Mouse (Mus musculus) brain, adult 2 months (tissue): ENCODE measurements around the gene Aqp9.
"Not testable (repeated sequence)": the region's sequence is repeated elsewhere in the genome, so short reads cannot be mapped to it uniquely, and the experiment has no call there.

ENCODE experiments used
- DNase-seq: peaks from one replicate; pipeline ENCODE4 v3.0.0; 2011; ENCODE audit warnings: low read depth, low spot score

Aqp9 gene

DNA sequence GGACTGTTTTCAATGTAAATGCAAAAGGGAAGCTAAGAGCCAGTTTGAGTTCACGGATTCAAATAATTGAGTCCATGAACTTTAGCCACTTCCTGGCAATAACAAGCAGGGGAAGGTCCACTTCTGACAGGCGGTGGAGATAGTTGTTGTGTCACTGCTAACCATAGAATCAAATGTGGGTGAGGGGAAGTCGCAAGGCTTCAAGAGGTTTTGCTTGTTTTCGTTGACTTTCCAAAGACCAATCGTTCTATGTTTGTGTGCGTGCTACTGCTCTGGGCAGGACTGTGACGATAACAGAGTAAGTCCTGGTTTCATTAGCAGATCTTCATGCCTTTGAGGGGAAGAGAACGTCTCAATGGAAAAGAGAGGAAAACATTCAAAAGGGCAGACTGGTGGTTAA lies 28.3 kb downstream of the Aqp9 start:
- DNase-seq: no peak

DNA sequence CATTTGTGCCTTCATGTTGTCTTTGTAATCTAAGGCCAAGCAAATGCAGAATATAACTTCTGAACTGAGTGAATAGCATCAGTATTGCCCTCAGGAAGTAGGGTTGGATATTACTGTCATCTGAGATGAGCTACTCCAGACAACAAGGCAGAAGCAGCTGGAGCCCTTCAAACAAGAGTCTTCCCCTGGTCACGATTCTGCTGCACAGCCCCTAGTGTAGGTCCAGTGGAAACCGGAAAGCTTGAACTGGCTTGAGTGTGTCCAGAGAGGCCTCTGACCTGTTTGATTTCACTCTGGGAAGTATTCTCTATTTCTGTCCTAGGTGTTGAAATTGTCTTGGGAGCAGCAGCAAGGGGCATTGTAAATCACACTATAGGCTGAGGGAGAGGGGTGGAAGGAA lies 29.5 kb downstream of the Aqp9 start:
- DNase-seq: no peak

DNA sequence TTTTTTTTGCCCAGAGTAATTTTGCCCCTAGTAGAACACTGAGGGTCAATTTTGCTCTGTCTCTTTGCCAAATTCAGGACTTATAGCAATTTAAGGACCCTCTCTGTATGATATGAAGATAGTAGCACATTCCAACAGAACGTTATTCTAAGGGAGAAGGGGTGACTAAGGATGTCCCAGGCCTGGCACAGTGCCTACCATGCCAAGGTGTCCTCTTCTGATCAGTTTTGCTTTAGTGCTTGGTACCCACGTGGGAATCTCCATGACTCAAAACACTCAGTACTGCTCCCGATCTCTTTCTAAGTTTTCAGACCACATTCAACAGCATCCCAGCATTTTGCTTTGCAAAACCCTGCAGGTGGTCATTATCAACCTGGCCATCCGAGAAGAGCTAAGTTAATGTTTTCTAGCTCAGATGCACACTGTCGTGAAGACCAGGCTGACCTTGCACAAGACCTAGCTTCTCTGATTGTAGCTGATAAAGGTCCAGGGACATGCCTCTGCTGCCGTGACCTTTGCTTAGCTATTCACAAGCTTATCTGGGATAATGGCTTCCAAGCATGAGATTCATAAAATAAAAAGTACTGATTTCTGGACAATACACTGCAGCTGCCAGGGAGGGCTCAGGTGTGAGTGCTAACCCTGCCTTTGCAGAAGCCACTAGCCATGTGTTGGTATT lies 31.1 kb downstream of the Aqp9 start:
- DNase-seq: no peak

DNA sequence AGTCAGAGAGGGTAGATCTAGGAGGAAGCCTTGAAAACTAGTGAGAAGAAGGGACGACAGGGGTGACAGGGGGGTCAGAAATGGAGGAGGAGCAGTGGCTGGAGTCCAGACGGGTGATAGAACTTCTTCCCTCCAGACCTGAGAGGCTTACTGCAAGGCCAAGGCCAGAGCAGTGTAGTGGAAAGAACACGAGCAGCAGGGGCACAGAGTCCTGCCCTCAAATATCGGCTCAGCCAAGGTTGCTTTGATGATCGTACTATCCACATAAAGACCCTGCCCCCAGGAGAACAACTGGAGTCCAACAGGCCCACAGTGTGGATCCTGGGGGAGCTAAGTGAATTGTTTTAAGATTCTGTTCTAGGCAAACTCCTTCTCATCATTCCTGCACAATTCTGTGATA lies 33.4 kb downstream of the Aqp9 start:
- no peak for DNase-seq

DNA sequence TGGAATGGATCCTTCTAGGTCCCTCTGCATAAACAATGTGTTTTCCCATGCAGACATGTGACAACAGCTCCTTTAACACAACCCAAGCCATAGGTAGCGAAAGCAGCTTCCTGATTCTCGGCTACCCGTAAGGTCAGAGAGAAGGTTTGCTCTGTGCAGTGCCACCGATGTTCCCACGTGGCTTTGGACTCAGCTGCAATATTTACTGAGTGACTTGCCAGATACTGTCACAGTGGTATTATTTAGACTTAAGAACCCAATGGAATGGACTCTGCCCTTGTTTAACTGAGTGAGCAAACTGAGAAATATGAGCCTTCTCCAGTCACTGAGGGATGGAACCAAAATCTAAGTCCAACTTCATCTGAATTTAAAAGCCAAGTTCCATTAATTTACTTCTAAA lies 35.3 kb downstream of the Aqp9 start:
- no peak for DNase-seq

DNA sequence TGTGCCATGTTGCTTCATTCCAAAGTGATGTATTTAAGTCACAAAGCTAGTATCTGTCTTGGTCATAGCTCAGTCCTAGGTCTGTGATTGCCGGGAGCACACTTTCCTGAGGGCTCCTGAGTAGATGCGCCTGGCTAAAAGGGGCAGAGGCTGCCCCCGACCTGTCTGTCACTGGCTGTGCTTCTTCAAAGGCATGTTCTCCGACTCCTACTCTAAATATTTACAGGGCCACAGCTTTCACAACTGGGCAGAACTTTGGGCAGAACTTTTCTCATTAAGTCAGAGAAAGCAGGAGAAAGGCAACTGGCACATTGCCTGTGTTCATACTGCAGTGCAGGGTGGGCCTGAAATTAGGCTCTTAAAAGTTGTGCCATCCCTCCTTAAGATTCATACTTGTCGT lies 36.7 kb downstream of the Aqp9 start:
- DNase-seq: no peak

DNA sequence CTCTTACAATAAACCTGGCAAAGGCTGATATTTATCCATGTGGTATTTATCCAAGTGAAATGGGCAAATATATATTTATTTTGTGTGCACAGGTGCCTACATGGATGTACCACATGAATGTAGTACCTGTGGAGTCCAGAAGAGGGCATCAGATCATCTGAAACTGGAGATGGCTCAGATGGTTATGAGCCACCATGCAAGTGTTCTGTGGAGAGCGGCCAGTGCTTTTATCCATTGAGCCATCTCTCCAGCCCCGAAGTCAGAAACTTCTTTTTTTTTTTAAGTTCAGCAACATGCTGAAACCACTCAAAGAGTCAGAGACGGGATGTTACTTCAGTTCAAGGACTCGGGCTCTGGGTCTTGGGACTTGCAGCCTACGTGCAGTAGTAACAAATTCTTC lies 39.6 kb downstream of the Aqp9 start:
- DNase-seq: peak; percentile 71

DNA sequence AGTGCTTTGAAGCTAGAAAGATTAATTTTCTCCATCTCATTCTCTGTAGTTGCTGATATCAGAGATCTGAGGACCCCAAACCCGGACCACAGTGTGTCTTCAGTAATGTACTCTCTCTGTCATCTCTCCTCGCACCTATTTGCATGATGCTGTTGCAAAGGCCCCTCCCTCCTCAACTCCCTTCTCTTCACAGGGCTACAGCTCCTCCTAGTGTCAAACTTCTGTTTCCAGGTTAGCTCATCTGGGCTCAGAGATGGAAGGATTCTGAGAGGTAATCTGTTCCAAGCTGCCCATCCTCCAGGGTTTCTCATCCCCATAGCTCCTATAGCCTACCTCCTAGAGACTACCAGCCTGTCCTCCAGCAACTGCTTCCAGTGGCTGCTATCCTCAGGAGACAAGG lies 42.3 kb downstream of the Aqp9 start:
- DNase-seq: peak; percentile 57

DNA sequence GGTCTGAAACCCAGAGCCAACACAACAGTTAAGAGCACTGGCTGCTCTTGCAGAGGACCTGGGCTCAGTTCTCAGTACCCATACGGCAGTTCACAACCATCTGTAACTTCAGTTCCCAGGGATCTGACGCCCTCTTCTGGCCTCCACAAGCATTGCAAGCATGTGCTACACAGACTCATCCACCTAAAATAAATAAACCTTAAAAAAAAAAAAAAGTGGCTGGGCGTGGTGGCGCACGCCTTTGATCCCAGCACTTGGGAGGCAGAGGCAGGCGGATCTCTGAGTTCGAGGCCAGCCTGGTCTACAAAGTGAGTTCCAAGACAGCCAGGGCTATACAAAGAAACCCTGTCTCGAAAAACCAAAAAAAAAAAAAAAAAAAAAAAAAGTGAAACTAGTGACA lies 45.4 kb downstream of the Aqp9 start:
- DNase-seq: not testable (repeated sequence)

DNA sequence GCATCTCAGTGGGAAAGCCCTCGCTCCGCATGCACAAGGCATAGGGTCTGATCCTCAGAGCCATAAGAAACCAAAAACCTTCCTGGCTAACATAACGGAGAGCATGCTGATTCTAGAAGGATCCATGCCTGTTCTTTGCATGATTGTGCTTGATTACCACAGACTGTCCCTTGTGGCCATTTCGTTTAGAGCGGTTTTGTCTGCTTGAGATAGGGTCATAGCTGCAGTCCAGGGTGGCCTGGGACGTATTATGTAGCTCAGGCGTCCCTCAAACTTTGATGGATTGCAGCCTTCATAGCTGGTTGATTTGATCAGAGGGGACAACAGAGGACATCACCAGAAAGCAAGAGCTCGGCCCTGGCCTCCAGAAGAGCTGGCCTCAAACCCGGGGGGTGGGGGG lies 47.6 kb downstream of the Aqp9 start:
- no peak for DNase-seq

DNA sequence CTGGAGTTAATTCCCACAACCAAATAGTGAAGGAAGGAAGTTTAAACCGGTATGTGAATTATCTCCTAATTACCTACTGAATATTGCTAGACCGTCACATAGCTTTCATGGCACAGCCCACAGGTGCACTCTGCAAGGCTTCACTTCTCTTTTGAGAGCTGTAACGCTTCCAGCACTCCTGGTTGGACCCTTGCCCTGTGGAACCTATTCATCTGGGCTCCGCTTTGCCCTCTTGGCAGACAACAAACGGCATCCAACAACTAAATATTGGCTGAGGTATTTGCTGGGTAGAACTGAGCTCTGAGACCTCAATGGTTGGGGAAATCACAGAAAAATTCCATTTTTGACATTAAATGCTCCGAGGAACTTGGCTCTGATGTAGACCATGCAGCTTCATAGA lies 55.3 kb downstream of the Aqp9 start:
- peak; percentile 26 for DNase-seq

DNA sequence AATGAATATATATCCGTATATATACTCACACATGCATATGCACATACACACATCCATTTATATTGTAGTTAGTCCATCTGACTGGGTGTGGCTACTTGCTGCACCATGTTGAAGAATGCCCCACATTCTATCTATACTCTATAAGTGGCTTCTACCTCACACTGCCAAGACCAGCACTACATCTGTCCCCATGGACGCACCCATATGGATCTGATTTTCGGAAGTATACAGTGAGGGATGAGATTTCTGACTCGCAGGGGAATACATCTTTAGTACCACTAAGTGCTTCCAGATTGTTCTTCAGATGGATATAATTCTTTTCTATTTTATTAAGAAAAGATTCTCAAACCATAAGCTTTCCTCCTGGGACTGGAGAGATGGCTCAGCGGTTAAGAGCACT lies 65.0 kb downstream of the Aqp9 start:
- peak; percentile 9 for DNase-seq

DNA sequence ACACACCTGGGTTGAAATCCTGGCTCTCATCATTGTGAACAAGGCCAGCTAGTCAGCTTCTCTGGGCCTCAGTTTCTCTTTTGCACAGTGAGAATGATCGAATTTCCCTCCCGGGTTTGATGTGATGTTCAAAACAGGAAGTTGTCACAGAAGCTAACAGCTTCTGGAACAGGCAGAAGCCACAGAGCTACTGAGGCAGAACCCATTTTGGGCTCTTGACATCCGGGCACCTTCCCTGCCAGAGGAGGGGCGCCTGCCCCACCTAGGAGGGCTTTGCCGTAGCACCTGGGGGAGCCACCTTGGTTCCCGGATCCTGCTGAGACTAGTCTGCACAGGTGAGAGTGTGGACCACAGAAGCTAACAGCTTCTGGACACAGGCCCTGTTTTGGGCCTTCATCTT lies 74.4 kb downstream of the Aqp9 start:
- DNase-seq: no peak

DNA sequence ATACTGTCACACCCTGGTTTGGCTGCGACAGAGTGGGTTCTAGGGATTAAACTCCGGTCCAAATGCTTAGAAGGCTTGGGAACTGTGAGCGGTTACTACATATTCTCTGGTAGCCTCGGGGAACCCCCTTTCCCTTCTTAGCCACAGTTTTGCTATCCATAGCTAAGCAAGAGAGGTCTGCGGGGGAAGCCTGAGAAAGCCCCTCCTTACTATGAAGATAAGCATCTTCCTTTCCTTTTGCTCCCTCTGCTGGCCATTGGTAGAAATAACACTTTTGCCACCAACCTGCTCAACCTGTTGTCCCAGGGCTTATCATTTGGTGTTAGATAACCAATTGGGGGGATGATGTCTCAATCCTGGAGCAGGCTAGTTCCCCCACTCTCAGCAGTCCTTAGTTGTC lies 76.4 kb downstream of the Aqp9 start:
- peak; percentile 86 for DNase-seq

DNA sequence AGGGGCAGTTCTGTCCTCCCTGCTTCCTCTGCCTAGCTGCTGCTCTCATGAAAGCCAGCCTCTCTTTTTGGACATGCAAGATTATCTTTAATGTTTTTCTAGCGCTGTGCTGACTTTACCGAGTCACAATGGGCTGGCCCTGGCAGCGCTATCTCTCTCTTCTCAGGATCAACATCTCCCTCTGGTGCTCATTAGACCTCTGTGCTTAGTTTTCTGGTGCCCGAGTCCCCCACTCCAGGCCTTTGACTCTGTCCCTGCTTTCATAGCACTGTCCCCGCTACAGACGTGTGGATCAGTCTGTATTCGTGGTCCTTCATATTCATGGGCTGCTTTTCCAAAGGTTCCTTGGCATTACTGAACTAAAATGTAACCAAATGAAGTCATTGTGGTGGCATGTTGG lies 89.3 kb downstream of the Aqp9 start:
- peak; percentile 49 for DNase-seq

DNA sequence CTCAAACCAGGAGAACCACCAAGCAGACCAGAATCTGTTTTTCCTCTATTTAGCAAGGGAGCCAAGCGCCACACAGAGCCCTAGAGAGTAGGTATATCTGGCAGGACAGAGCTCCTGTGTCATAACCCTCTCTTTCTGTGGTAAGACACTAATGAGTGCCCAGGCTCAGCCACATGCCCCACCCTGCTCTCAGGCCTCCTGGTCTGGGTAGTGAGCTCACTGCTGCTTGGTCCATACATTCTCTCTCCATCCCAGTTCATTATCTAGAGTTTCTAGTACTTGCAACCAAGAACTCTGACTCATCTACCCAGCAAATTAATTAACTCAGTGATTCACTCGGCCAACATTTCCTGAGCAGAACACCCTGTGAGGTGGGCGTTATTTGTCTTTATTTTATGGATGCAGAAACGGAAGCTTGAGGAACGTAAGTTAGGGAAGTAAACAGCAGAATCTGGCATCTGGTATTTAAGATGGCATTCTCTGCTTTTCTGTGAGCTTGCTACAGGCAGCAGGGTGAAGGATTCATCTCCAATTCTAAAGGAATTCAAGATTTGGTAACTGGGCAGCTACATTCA lies 91.1 kb downstream of the Aqp9 start:
- peak; percentile 83 for DNase-seq

DNA sequence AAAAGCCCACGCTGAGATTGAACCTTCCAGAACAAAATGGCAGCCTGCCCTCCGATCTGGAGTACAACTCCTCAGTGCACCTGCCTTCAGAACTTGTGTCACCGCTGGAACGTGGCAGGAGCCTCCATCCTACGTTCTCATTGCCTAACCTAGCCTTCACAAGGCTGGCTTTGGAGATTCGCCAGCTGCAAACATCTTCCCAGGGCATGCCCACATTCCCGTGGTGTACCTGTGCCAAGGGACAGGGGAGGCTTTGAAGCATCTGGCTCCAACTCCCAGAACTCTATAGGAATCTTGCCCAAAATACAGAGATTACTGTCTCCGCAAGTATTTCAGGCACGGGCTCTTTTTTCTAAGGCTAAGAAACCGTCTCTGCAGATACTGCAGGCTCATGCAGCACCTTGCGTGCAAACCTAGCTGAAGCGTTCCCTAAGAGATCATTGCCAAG lies 92.3 kb downstream of the Aqp9 start:
- DNase-seq: peak; percentile 84

DNA sequence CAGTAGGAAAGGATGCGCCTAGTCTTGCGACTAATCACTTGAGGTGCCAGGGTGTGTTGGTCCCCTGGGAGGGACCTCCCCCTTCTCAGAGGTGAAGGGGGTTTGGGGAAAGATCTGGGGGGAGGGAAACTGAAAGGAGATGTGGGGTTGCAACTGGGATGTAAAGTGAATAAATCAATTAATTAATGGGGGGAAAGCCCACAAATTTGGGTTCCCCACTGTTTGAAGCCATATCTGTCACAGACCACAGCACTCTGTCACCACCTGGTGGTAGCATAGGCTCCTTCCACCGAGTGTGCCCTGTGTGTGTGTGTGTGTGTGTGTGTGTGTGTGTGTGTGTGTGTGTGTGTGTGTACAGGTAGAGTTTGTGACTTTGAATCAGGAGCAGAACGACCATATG lies 94.7 kb downstream of the Aqp9 start:
- DNase-seq: peak; percentile 84

DNA sequence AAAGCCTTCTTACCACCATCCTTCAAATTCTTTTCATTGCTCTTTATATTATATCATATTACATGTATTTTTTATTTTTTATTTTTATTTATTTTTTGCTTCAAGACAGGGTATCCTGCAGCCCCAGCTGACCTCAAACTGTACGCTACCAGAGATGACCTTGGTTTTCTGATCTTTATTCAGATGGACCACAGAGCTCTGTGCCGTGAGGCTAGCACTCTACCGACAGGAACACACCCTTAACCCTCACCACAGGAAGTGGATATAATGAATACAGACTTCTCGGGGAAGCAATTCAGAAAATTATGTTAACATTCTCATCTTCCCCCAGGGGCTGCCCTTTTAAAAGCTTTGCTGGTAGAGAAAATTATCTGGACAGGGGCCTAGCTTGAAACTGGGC lies 95.4 kb downstream of the Aqp9 start:
- no peak for DNase-seq

DNA sequence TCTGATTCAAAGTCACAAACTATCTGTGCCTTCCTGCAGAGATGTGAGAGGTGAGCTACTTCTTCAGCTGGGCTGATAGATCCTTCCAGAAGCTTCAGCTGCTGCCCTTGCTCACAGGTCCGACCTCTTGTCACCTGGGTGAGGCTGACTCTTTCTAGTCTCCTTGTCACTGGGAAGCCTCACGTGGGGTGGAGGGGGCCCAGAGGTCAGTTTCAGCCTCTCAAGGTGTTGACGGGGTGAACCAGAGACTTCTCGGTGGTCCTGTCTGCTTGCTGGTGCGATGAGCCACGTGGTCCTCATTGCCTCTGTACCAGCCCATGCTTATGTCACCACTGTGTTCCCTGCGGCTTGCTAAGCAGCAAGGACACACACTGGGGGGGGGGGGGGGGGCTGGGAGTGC lies 96.0 kb downstream of the Aqp9 start:
- DNase-seq: no peak

DNA sequence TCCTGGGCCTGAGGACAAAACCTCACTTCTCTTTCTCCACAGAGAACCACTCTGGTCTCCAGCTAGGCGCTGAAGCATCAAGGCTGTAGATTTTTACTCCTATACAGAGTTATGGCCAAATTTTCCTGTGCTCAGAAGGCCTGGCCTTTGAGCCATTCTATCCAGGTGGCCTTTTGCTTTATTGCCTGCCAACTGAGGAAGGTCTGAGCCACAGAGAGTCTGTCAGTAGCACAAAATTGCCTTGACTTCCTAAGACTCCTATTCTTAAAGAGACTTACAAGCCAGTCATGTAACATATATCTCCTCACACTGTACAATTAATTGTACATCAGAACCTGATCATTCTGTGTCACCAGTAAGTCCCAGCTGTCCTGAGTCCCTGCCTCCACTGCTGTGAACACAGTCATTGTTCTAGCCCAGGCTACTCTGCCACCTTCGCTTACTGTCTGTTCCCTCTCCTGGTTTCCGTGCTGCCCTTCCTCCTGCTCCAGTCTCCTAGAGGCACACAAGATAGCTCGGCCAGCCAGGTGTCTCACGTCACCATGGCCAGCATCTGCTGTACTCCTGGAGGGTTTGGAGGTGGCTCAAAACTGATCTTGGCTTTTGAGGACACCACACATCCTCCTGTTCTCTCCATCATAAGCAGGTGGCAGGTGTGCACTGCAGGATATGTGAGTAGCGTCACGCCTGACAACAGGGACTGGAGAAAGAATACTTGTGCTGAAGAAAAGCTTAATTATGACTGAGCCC lies 96.7 kb downstream of the Aqp9 start:
- peak; percentile 96 for DNase-seq

DNA sequence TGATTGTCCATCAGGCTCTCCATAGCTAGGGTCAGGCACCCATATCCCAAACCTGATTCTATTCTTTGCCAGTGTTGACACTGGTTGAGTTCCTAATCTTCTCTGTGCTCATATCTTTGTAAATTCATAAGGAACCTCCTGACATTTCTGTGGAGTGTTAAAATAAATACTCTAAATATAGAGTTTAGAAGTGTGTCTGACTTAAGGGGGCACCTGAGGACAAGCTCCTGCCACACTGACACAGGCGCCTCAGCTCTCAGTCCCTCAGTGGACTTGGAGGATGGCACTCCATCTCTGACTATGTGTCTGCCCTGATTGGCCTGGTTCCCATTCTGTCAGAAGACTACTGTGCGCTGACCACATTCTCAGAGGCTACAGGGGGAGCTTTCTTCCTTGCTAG lies 97.9 kb downstream of the Aqp9 start:
- DNase-seq: peak; percentile 19

DNA sequence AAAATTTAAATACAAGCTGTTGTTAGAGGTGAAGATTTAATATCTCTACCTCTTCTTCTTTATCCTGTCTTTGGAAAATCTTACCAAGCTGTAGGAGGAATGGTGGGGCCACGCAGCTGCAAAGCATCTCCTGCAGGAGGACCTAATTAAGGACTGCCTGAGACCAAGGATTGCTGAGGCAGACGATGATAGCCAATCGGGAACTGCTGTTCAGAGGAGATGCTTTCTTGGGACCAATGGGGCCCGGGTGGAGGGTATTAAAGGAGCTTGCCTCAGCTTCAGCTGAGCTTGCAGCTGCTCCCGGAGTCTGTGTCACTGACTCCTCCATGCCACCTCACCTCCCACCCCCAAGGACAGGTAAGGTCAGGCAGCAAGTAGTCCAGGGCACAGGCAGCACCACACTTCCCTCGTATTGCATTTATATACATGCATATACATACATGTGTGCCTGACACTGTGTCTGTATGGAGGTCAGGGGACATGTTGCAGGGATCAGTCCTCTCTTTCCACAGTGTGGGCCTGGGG lies 99.6 kb downstream of the Aqp9 start:
- DNase-seq: peak; percentile 60
